Mouse (Mus musculus): ENCODE data around the gene Snai3. TPM values are rescaled to one million over a fixed set of nuclear protein-coding genes. Genes with fewer than 3 reads are reported as not detected.
A peak's percentile ranks its signal among the peaks of the same experiment; 100 is the strongest.

Gene Snai3
- polyA plus RNA-seq, 1 experiment from 2014 or later: 0.17 TPM

GRCm38 (mm10) chr8:122443262-122444006 is 17.1 kb downstream of the Snai3 start, which contains the start of gene Mvd:
Gene Mvd, minus strand, starts transcription at chr8:122443422.
- in situ Hi-C loops (cut with MboI; ENCODE audit: low pct_unique_long_range_greater_than_20kb): no loop called here
- CTCF ChIA-PET: interaction anchor here (0.8 to 2.7 kb wide), 7 partner anchors 11 to 123 kb away, joined by 3 to 12 read pairs (median 4); partner anchors contain the start of genes Cyba and Snai3
- DNase-seq (ENCODE audit: low read depth, low spot score) (peak; percentile 97), ATAC-seq (peak; percentile 91)
- no peaks in the 10 kb centered on the region for H3K27me3 ChIP-seq
- POLR2A ChIA-PET: interaction anchor here (0.8 to 2.5 kb wide), 8 partner anchors 11 to 106 kb away, joined by 3 to 11 read pairs (median 4); partner anchors contain the start of gene Cyba
- TF ChIP-seq CTCF (IDR thresholded peaks at IDR 0.05): no peak

- ChIA-PET CTCF (interaction anchor here (0.9 to 2.7 kb wide), 6 partner anchors 10 to 124 kb away, joined by 3 to 12 read pairs (median 4); partner anchors contain the start of genes Cyba and Snai3), POLR2A (interaction anchor here (0.7 to 2.5 kb wide), 2 partner anchors 10 to 42 kb away, joined by 3 to 11 read pairs; partner anchors contain the start of gene Cyba)
- ATAC-seq: peak; percentile 3
- no peak for TF ChIP-seq CTCF (IDR thresholded peaks at IDR 0.05)
- DNase-seq (ENCODE audit: low read depth, low spot score): no peak
- in situ Hi-C loops (cut with MboI; ENCODE audit: low pct_unique_long_range_greater_than_20kb): no loop called here
- no peaks in the 10 kb centered on the region for H3K27me3 ChIP-seq
These were observed 17.8 kb downstream of the Snai3 start for GRCm38 (mm10) chr8:122442781-122443180.

GRCm38 (mm10) chr8:122442356-122442755 is 18.2 kb downstream of the Snai3 start:
- CTCF ChIA-PET: interaction anchor here (0.9 to 2.4 kb wide), 3 partner anchors 10 to 41 kb away, joined by 3 to 6 read pairs (median 4); partner anchors contain the start of gene Cyba
- no peak for ATAC-seq
- DNase-seq (ENCODE audit: low read depth, low spot score): no peak
- in situ Hi-C loops (cut with MboI; ENCODE audit: low pct_unique_long_range_greater_than_20kb): no loop called here
- no peaks in the 10 kb centered on the region for H3K27me3 ChIP-seq
- POLR2A ChIA-PET: interaction anchor here (0.7 to 2.5 kb wide), 2 partner anchors 10 to 42 kb away, joined by 3 to 11 read pairs; partner anchors contain the start of gene Cyba
- no peak for TF ChIP-seq CTCF (IDR thresholded peaks at IDR 0.05)

- no peak for TF ChIP-seq CTCF (IDR thresholded peaks at IDR 0.05)
- ChIA-PET CTCF (interaction anchor here (1.2 kb wide), 1 partner anchor 34 kb away, joined by 3 read pairs; no protein-coding TSS in a partner anchor), POLR2A (interaction anchor here (2.5 kb wide), 1 partner anchor 9 kb away, joined by 11 read pairs; the partner anchor contains the start of gene Cyba)
- no peaks in the 10 kb centered on the region for H3K27me3 ChIP-seq
- in situ Hi-C loops (cut with MboI; ENCODE audit: low pct_unique_long_range_greater_than_20kb): no loop called here
- DNase-seq (ENCODE audit: low read depth, low spot score): no peak
- no peak for ATAC-seq
These were observed 19.2 kb downstream of the Snai3 start for GRCm38 (mm10) chr8:122441326-122441725.

- in situ Hi-C loops (cut with MboI; ENCODE audit: low pct_unique_long_range_greater_than_20kb): no loop called here
- ATAC-seq (no peak), DNase-seq (ENCODE audit: low read depth, low spot score) (no peak)
- ChIA-PET POLR2A (no interaction called here), CTCF (no interaction called here)
- TF ChIP-seq CTCF (IDR thresholded peaks at IDR 0.05): no peak
- H3K27me3 ChIP-seq: no peaks in the 10 kb centered on the region
These were observed 21.2 kb downstream of the Snai3 start for GRCm38 (mm10) chr8:122439336-122439735.

- no peak for DNase-seq (ENCODE audit: low read depth, low spot score)
- in situ Hi-C loops (cut with MboI; ENCODE audit: low pct_unique_long_range_greater_than_20kb): no loop called here
- ChIA-PET CTCF (no interaction called here), POLR2A (no interaction called here)
- no peak for TF ChIP-seq CTCF (IDR thresholded peaks at IDR 0.05)
- ATAC-seq: no peak
- no peaks in the 10 kb centered on the region for H3K27me3 ChIP-seq
These were observed 22.7 kb downstream of the Snai3 start for GRCm38 (mm10) chr8:122437708-122438331.

- POLR2A ChIA-PET: no interaction called here
- no peaks in the 10 kb centered on the region for H3K27me3 ChIP-seq
- DNase-seq (ENCODE audit: low read depth, low spot score): no peak
- no peak for TF ChIP-seq CTCF (IDR thresholded peaks at IDR 0.05)
- in situ Hi-C loops (cut with MboI; ENCODE audit: low pct_unique_long_range_greater_than_20kb): no loop called here
- no peak for ATAC-seq
- CTCF ChIA-PET: no interaction called here
These were observed 23.9 kb downstream of the Snai3 start for GRCm38 (mm10) chr8:122436586-122437125.

- in situ Hi-C loops (cut with MboI; ENCODE audit: low pct_unique_long_range_greater_than_20kb): no loop called here
- ChIA-PET CTCF (interaction anchor here (0.8 kb wide), 1 partner anchor 32 kb away, joined by 3 read pairs; no protein-coding TSS in a partner anchor), POLR2A (no interaction called here)
- DNase-seq (ENCODE audit: low read depth, low spot score) (no peak), ATAC-seq (no peak)
- no peaks in the 10 kb centered on the region for H3K27me3 ChIP-seq
- TF ChIP-seq CTCF (IDR thresholded peaks at IDR 0.05): no peak
These were observed 24.4 kb downstream of the Snai3 start for GRCm38 (mm10) chr8:122436146-122436545.

- in situ Hi-C loops (cut with MboI; ENCODE audit: low pct_unique_long_range_greater_than_20kb): no loop called here
- ATAC-seq: no peak
- H3K27me3 ChIP-seq: no peaks in the 10 kb centered on the region
- ChIA-PET CTCF (interaction anchor here (0.8 kb wide), 1 partner anchor 32 kb away, joined by 3 read pairs; no protein-coding TSS in a partner anchor), POLR2A (no interaction called here)
- no peak for DNase-seq (ENCODE audit: low read depth, low spot score)
- no peak for TF ChIP-seq CTCF (IDR thresholded peaks at IDR 0.05)
These were observed 25.2 kb downstream of the Snai3 start for GRCm38 (mm10) chr8:122435375-122435774.

GRCm38 (mm10) chr8:122433269-122433905 is 27.1 kb downstream of the Snai3 start:
- ATAC-seq (no peak), DNase-seq (ENCODE audit: low read depth, low spot score) (no peak)
- in situ Hi-C loops (cut with MboI; ENCODE audit: low pct_unique_long_range_greater_than_20kb): no loop called here
- TF ChIP-seq CTCF (IDR thresholded peaks at IDR 0.05): no peak
- ChIA-PET POLR2A (interaction anchor here (1.1 to 2.7 kb wide), 3 partner anchors 9 to 143 kb away, joined by 3 to 11 read pairs (median 4); partner anchors contain the start of genes Aprt and Mvd), CTCF (interaction anchor here (1.8 kb wide), 1 partner anchor 10 kb away, joined by 4 read pairs; the partner anchor contains the start of gene Mvd)
- H3K27me3 ChIP-seq: no peaks in the 10 kb centered on the region
